Mouse (Mus musculus): ENCODE measurements at regions not wholly inside any gene's neighbourhood (a gene's known extent, or its start where the extent isn't known, plus 50 kb on each side); places are given as distances from the start of the nearest gene placed in this dataset.

- DNase-seq (ENCODE audit: low spot score in 2 of 2), result no peak
Observed at GRCm38 (mm10) chr2:113959025-113959767, 54.2 kb downstream of the Gjd2 start.

DNA sequence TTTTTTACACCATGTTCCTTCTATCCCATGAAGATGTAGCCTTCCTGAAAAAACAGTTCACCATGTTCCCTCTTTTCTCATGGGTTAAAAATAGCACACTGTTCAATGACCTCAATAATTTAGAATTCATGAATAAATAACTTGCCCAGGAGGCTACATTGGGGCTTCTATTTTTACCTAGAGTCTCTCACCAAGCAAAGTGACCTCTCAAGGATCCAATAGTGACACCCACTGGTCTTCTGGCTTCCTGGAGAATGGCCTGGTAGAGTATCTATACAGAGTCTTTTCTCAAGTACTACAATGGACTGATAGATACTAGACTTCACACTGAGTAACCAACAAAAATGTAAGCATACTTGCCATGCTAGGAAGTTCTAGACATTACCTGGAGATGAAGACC is 60.9 kb downstream of the Gjd2 start:
- DNase-seq (ENCODE audit: low spot score in 2 of 2), result no peak

- DNase-seq (ENCODE audit: low spot score in 2 of 2), result peak in 1 of 2 experiments; percentile 12
Observed at GRCm38 (mm10) chr2:113949296-113949990, 64.0 kb downstream of the Gjd2 start.

DNA sequence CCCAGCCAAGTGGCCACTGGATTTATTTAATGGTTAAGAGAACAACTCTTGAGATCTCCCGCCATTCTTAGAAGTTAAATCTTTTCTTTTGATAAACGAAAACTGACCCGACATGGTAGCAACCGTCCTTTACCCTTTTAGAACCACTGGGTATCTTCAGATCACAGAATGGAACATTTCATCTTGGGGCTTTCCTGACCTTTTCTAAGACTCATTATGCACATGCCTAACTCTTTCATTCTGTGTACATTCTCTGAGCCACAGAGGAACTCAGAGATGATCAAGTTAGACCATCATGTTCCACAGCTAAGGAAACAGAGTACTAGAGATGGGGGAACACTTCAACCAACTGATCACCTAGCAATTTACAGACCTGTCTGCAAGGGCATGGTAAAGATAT is 81.7 kb downstream of the Gjd2 start:
- no peak for DNase-seq (ENCODE audit: low spot score in 2 of 2)

DNA sequence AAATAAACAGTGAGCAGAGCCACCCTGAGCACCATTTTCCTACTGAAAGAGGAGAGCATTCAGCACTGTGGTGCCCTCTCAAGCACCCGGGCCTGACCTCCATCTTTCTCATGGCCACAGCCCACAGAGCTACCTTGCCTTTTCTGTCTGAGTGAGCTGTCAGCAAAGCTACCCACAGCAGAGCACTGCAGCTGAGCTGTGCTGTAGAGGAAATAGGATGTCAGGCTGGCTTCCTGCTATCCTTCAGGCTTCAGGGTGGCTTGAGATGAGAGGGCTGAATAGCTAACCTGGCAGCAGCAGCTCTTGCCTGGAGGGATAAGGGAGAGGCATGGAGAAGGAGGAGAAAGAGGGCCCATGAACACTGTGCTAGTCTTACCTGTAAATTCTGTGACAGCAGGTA is 82.5 kb downstream of the Gjd2 start:
- no peak for DNase-seq (ENCODE audit: low spot score in 2 of 2)

DNA sequence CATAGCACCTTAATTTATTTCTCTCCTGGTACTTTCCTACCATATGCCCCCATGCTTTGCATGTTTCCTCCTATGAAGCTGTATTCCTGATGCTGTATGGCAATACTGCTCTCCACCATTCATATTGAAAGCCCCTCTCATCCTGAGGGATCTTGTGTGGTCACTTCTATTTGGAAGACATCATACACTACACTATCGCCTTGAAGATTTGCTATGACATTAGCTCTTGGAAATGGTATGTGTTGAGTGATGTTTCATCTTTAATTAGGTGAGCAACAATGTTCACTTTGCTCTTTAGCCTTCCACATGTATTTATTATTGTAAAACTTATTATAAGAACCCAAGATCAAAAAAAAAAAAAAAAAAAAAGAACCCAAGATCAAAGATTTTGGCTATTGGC is 81.2 kb upstream of the Arhgap11a start:
- no peak for DNase-seq (ENCODE audit: low spot score in 2 of 2)

- no peak for DNase-seq (ENCODE audit: low spot score in 2 of 2)
Observed at GRCm38 (mm10) chr2:113924138-113924537, 75.7 kb upstream of the Arhgap11a start.

DNA sequence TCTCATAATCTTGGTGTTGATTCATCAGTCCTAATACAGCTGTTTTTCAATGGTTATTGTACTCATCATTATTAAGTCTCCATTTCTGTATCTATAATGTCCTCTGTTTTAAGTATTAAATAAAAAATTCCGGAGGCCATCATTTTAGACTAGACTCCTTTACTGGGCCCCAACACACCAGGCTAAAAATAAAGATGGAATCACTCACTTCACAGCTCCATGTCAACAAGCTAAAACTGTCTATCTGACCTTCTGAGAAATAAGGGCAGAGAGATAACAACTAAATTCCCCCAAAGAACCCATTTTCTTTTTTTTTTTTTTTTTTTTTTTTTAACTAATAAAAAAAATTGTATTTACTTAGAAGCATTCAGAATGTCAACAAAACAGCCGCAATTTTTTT is 70.5 kb upstream of the Arhgap11a start:
- no peak for DNase-seq (ENCODE audit: low spot score in 2 of 2)

GRCm38 (mm10) chr2:113914248-113914647 is 65.8 kb upstream of the Arhgap11a start:
- no peak for DNase-seq (ENCODE audit: low spot score in 2 of 2)

- no peak for DNase-seq (ENCODE audit: low spot score in 2 of 2)
Observed at GRCm38 (mm10) chr2:113911188-113911587, 62.7 kb upstream of the Arhgap11a start.

DNA sequence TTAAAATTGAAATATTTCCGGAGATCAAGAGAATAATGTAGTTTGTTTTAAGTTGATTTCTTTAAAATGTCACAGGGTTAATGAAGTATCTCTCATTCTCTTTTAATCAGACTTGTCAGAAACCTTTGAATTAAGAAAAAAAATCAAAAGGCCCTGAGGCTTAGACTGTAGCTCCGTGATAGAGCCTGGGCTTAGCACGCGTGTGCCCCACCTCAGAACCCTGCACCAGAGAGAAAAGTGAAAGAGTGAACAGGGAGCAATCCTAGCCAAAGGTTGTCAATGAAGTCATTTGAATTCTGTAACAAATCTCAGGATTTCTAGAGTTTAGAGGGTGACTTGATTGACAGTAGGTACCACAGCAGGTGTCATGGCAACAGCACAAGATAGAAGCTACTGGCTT is 61.0 kb upstream of the Arhgap11a start:
- DNase-seq (ENCODE audit: low spot score in 2 of 2), result no peak

DNA sequence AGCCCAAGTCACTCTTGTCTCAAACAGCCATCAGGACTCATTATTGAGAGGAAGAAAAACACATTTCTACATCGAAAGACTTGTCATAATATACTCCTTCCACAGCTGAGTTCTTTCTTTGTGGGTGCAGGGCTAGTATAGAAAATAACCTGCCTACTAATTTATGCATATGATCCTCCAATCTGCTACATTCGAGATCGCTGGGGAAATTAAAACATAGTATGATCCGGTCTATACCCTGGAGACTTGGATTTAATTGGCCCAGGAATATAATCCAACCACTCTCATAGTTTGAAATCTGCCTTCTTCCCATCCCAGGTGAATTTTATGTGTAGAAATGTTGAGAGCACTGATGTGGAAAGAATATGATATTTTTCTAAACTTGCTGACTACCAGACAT is 60.2 kb upstream of the Arhgap11a start:
- DNase-seq (ENCODE audit: low spot score in 2 of 2), result no peak

GRCm38 (mm10) chr2:113904414-113904813 is 56.0 kb upstream of the Arhgap11a start:
- DNase-seq (ENCODE audit: low spot score in 2 of 2), result no peak

DNA sequence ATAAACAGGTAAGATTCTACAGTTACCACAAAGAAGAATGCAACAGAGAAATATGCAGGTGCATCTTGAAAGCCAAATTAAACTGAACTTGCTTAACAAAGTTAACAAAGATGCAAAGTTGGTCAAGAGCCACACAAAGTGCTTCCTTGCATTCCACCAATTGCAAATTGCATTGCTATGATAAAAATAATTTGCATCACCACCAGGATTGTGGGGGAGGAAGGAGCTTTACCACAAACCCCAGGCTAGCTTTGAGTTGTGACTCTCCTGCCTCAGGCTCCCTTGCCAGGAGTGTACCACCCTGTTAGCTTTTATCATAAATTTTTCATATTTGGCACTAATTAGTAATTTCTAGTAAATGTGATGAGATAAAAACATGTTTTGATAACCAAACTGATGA is 55.4 kb upstream of the Arhgap11a start:
- no peak for DNase-seq (ENCODE audit: low spot score in 2 of 2)

DNA sequence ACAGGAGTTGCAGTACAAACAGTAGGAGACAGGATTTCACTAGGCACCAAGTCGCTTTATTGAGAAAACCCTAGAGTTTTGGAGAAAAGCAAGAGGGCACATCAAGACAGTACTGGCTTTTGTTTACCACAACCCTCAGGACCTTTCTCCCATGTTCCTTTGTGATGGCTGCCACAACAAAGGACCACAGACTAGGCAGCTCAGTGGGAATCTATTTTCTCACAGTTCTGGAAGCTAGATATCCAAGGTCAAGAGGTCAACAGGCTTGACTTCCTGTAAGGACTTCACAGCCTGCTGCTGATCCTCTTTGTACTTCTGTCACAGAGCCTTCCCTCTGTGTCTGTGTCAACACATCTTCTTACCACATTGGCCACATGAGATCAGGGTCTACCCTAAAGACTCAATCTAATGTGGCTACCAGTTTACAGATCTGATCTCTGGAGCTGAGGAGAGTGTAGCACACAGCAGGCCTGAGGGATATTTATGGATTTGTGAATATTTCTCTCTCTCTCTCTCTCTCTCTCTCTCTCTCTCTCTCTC is 54.6 kb upstream of the Arhgap11a start:
- no peak for DNase-seq (ENCODE audit: low spot score in 2 of 2)

GRCm38 (mm10) chr2:113902406-113902805 is 53.9 kb upstream of the Arhgap11a start:
- DNase-seq (ENCODE audit: low spot score in 2 of 2), result no peak

DNA sequence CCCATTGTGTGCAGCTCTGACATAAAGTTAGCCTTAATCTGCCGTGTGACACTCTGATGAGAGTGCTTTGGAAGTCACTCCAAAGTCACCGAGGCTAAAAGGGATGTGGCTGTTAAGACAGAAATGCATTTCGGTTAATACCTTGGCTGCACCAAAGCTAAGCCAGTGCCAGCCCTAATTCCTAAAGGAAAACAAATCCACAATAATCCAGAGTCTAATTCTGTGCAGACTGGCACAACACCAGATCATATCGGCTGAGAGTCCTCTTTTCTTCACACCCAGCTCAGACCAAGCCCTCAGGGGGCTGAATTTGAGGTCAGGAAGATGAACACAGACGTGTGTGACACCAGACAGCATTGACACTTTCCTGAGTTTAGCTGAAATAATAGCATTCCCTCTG is 52.0 kb upstream of the Arhgap11a start:
- DNase-seq (ENCODE audit: low spot score in 2 of 2), result no peak

DNA sequence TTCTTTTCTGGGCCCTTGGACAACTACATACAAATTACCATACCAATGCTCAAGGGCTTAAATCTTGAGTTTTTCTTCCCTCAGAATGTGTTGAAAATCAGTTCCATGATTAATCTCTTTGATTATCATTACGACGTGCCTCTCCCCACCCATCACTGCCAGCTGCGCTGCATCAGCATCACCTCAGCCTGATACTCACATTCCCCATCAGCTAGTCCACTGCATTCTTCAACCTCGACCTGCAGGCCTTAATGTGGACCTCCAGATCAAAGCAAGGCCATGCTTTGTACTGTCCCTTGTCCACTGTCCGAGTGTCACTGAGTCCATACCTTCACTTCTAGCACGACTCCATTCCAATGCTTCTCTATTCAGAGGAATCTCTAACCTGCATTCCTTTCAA is 50.3 kb upstream of the Arhgap11a start:
- DNase-seq (ENCODE audit: low spot score in 2 of 2), result no peak

All from left cerebral cortex, adult 8-10 months (tissue).